Mouse (Mus musculus): ENCODE results near the gene Mrpl45. TPM values are rescaled to one million over a fixed set of nuclear protein-coding genes. Genes with fewer than 3 reads are reported as not detected.

Mrpl45 gene
- polyA plus RNA-seq, 1 experiment from 2014 or later: 57.2 TPM

DNA sequence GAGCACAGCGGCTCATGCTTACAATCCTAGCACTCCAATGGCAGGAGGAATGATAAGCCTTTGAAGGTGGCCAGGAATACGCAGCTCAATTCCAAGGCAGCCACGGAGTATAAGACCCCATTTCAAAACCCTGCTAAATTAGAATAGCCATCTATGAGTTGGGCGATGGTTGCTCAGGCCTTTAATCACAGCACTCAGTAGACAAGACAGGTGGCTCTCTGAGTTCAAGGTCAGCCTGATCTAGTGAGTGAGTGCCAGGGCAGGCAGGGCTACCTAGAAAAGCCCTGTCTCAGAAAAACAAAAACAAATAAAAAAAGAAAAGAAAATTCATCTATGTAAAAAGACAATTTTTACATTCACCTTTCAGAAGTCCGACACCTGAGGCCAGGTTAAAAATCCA is 38.4 kb upstream of the Mrpl45 start:
- H3K27me3 ChIP-seq (ENCODE audit: control insufficient read depth, insufficient read depth, low read length): no peaks in the 10 kb centered on the region
- no peak overlapping the region for H3K9ac ChIP-seq (ENCODE audit: low read length)
- no peak overlapping the region for H3K4me2 ChIP-seq (ENCODE audit: low read depth, severe bottlenecking)
- no peak overlapping the region for H3K27ac ChIP-seq (replicated peaks; ENCODE audit: low read depth, low read length)
- H3K4me3 ChIP-seq (ENCODE audit: low read depth, low read length): no peak overlapping the region
- no peak for ATAC-seq (ENCODE audit: insufficient number of reproducible peaks, low FRiP score, low TSS enrichment, low read depth)
- DNase-seq (ENCODE audit: low spot score): no peak
- no peaks in the 10 kb centered on the region for H3K36me3 ChIP-seq (ENCODE audit: control insufficient read depth, insufficient read depth, low read length)
- peaks cover 6% of the 10 kb centered on the region; the same call in 1 of the 2 replicates for H3K4me1 ChIP-seq (ENCODE audit: control insufficient read depth, insufficient read depth, low read length)
- WGBS: 93% methylated on average over 5 of the region's 5 CpGs
- no peaks in the 10 kb centered on the region for H3K9me3 ChIP-seq (ENCODE audit: control insufficient read depth, low read length)

DNA sequence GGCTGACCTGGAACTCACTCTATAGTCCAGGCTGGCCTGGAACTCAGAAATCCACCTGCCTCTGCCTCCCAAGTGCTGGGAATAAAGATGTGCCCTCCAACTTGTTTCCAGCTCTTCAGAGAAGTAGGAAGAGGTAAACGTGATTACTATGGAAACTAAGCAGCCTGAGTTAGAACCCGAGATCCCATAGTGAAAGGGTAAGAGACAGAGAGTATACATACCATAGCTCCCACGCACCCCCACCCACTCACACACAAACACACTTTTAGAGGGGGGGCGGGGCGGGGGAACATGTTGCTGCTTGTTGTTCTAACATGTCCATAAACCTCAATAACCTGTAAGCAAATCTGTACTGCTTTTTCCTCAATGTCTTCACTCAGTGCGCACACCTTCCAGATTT is 37.1 kb upstream of the Mrpl45 start:
- Histone ChIP-seq H3K4me2 (ENCODE audit: low read depth, severe bottlenecking) (no peak overlapping the region), H3K9me3 (ENCODE audit: control insufficient read depth, low read length) (no peaks in the 10 kb centered on the region), H3K9ac (ENCODE audit: low read length) (no peak overlapping the region), H3K4me3 (ENCODE audit: low read depth, low read length) (no peak overlapping the region), H3K36me3 (ENCODE audit: control insufficient read depth, insufficient read depth, low read length) (no peaks in the 10 kb centered on the region), H3K27me3 (ENCODE audit: control insufficient read depth, insufficient read depth, low read length) (no peaks in the 10 kb centered on the region), H3K4me1 (ENCODE audit: control insufficient read depth, insufficient read depth, low read length) (peaks cover 6% of the 10 kb centered on the region; the same call in 1 of the 2 replicates), H3K27ac (replicated peaks; ENCODE audit: low read depth, low read length) (no peak overlapping the region)
- DNase-seq (ENCODE audit: low spot score) (no peak), ATAC-seq (ENCODE audit: insufficient number of reproducible peaks, low FRiP score, low TSS enrichment, low read depth) (no peak)
- 83% methylated on average over 6 of the region's 6 CpGs for WGBS

DNA sequence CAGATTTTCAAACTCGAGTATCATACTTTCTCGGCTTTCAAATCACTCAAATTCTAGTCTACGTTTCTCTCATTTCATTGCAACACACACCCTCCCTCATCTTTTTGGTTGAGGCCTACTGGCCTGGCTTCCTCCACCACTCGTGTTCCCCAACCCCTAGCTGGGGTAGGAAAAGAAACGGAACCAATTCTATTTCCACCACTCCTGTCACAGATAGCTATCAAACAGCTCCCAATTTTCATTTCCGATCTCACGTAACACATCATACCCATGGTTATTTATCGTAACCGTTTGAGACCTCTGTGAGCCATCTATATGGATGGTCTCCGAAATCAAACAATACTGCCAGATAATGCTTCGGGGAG is 36.5 kb upstream of the Mrpl45 start:
- Histone ChIP-seq H3K36me3 (ENCODE audit: control insufficient read depth, insufficient read depth, low read length) (no peaks in the 10 kb centered on the region), H3K9me3 (ENCODE audit: control insufficient read depth, low read length) (no peaks in the 10 kb centered on the region), H3K4me3 (ENCODE audit: low read depth, low read length) (peak overlapping the region; percentile 95), H3K4me2 (ENCODE audit: low read depth, severe bottlenecking) (peak overlapping the region; percentile 65), H3K27me3 (ENCODE audit: control insufficient read depth, insufficient read depth, low read length) (no peaks in the 10 kb centered on the region), H3K27ac (replicated peaks; ENCODE audit: low read depth, low read length) (no peak overlapping the region), H3K4me1 (ENCODE audit: control insufficient read depth, insufficient read depth, low read length) (peaks cover 6% of the 10 kb centered on the region; the same call in 1 of the 2 replicates), H3K9ac (ENCODE audit: low read length) (no peak overlapping the region; the same call in 1 of the 2 replicates)
- ATAC-seq (ENCODE audit: insufficient number of reproducible peaks, low FRiP score, low TSS enrichment, low read depth) (no peak), DNase-seq (ENCODE audit: low spot score) (no peak)
- 37% methylated on average over 11 of the region's 11 CpGs for WGBS

DNA sequence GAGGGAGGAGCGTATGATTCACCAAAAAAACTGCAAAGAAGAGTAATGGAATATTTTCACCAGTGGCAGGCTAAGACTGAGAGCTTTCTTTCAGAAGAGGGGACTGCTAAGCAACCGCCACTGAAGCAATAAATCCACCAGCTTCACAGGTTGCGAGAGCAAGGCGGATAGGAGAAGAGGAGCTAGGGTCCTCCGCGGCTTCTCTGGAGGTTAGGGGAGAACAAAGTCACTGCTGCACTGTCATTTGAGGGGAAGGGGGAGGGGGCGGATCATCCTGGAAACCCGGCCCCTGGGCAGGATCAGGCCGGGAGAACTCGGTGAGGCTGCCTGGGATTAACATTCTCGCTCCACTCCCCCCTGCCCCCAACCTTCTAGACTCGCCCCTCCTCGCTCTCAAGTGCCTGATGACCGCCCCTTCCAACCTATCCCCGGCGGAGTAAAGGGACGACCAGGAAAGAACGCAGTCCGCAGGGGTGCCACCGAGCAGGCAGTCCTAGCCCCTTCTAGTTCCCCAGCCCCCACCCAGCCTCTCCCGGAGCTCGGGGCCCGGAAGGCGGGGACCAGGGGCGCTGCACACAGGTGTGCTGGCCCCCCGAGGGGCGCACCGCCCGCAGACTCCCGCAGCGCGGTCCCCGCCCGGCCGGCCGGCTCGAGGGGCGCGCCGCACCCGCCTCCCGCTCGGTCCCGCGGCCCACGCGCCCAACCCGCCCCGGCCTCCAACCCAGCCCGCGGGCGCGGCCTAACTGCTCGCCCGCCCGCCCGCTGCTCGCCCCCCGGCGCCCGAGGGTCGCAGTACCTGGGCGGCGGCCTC is 35.9 kb upstream of the Mrpl45 start:
- under 1% methylated on average over 64 of the region's 64 CpGs for WGBS
- Histone ChIP-seq H3K27me3 (ENCODE audit: control insufficient read depth, insufficient read depth, low read length) (no peaks in the 10 kb centered on the region), H3K4me3 (ENCODE audit: low read depth, low read length) (peak overlapping the region; percentile 95), H3K9ac (ENCODE audit: low read length) (peak overlapping the region; percentile 96), H3K4me1 (ENCODE audit: control insufficient read depth, insufficient read depth, low read length) (peaks cover 6% of the 10 kb centered on the region; the same call in 1 of the 2 replicates), H3K4me2 (ENCODE audit: low read depth, severe bottlenecking) (peak overlapping the region; percentile 65), H3K36me3 (ENCODE audit: control insufficient read depth, insufficient read depth, low read length) (no peaks in the 10 kb centered on the region), H3K9me3 (ENCODE audit: control insufficient read depth, low read length) (no peaks in the 10 kb centered on the region), H3K27ac (replicated peaks; ENCODE audit: low read depth, low read length) (peak overlapping the region; percentile 88)
- peak; percentile 91 for ATAC-seq (ENCODE audit: insufficient number of reproducible peaks, low FRiP score, low TSS enrichment, low read depth)
- peak; percentile 72 for DNase-seq (ENCODE audit: low spot score)

DNA sequence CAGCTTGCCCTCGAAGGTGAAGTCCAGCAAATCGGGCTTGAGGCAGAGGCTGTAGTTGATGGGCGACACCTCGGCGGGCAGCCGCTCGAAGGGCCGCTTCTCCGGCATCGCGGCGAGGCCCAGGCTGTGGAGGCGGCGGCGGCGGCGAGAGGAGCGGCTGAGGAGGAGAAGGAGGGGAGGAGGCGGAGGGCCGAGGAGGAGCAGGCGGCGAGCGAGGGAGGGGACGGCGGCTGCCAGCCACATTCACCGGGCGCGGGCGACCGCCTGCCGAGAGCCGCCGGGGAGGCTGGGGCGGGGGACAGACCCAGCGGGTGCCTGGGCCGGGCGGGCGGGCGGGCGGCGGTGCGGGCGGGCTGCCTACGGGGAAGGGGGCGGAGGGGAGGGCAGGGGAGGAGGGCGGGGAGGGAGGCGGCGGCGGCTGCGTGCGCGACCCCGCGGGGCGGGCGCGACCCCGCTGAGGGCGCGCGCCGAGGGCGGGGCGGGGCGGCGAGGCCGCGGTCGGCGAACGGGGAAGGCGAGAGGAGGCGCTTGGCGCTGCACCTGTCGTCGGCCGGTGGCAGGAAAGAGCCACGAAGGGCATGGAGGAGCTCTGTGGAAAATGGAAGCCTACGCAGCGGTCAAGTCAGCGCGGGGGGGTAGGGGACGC is 35.2 kb upstream of the Mrpl45 start, which contains the start of gene Npepps:
Gene Npepps (minus strand): TSS at position 423 of the 646 bp plus-strand sequence.
- ATAC-seq (ENCODE audit: insufficient number of reproducible peaks, low FRiP score, low TSS enrichment, low read depth): peak; percentile 67
- peak within 1 kb of the TSS; percentile 88 for H3K27ac ChIP-seq (replicated peaks; ENCODE audit: low read depth, low read length)
- H3K27me3 ChIP-seq (ENCODE audit: control insufficient read depth, insufficient read depth, low read length): no peaks in the 10 kb centered on the region
- H3K9ac ChIP-seq (ENCODE audit: low read length): peak within 1 kb of the TSS; percentile 96
- H3K9me3 ChIP-seq (ENCODE audit: control insufficient read depth, low read length): no peaks in the 10 kb centered on the region
- H3K4me2 ChIP-seq (ENCODE audit: low read depth, severe bottlenecking): peak within 1 kb of the TSS; percentile 65
- peak; percentile 81 for DNase-seq (ENCODE audit: low spot score)
- H3K4me3 ChIP-seq (ENCODE audit: low read depth, low read length): peak within 1 kb of the TSS; percentile 95
- under 1% methylated on average over 49 of the region's 83 CpGs for WGBS
- no peaks in the 10 kb centered on the region for H3K36me3 ChIP-seq (ENCODE audit: control insufficient read depth, insufficient read depth, low read length)
- peaks cover 6% of the 10 kb centered on the region; the same call in 1 of the 2 replicates for H3K4me1 ChIP-seq (ENCODE audit: control insufficient read depth, insufficient read depth, low read length)

DNA sequence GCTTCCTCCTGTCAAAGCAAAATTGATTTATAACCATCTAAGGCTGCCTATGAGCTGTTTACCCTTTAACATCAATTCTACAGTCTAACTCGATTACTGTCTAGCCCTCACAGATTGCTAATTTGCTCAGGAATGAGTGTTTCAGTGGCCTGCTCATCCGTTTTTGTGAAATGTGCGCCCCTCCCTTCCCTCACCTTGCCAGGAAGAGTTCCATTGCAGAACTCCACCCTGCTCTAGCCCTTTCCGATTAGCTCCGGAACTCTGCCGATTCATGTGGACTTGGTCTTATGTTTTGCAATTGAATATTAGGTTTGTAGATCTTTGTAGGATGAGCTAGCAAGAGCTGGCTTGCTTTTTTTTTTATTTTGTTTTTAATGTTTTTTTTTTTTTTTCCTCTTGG is 33.3 kb upstream of the Mrpl45 start:
- H3K36me3 ChIP-seq (ENCODE audit: control insufficient read depth, insufficient read depth, low read length): no peaks in the 10 kb centered on the region
- no peak overlapping the region for H3K9ac ChIP-seq (ENCODE audit: low read length)
- DNase-seq (ENCODE audit: low spot score) (no peak), ATAC-seq (ENCODE audit: insufficient number of reproducible peaks, low FRiP score, low TSS enrichment, low read depth) (no peak)
- no peak overlapping the region for H3K4me2 ChIP-seq (ENCODE audit: low read depth, severe bottlenecking)
- 82% methylated on average over 6 of the region's 6 CpGs for WGBS
- peaks cover 6% of the 10 kb centered on the region; the same call in 1 of the 2 replicates for H3K4me1 ChIP-seq (ENCODE audit: control insufficient read depth, insufficient read depth, low read length)
- no peak overlapping the region for H3K27ac ChIP-seq (replicated peaks; ENCODE audit: low read depth, low read length)
- H3K27me3 ChIP-seq (ENCODE audit: control insufficient read depth, insufficient read depth, low read length): no peaks in the 10 kb centered on the region
- H3K9me3 ChIP-seq (ENCODE audit: control insufficient read depth, low read length): no peaks in the 10 kb centered on the region
- no peak overlapping the region for H3K4me3 ChIP-seq (ENCODE audit: low read depth, low read length)

DNA sequence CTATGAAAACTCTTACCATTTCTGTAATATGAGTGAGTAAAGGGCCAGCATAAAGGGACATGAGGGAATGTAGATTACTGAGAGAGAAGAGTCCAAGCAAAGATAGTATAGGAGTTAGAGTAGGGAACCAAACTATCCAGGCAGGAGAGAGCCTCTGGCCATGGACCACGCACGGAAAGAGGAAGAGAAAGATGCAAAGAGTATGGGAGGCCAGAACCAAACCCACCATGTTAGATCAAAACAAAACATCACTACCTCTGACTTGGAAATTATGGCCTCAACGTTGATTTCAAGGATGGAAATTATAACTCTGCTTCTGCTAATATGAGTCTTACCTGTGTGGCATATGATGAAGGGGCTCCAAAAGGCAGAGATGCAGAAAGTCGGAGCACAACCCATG is 30.7 kb upstream of the Mrpl45 start:
- H3K4me1 ChIP-seq (ENCODE audit: control insufficient read depth, insufficient read depth, low read length): no peaks in the 10 kb centered on the region
- no peaks in the 10 kb centered on the region for H3K27me3 ChIP-seq (ENCODE audit: control insufficient read depth, insufficient read depth, low read length)
- H3K9me3 ChIP-seq (ENCODE audit: control insufficient read depth, low read length): no peaks in the 10 kb centered on the region
- no peak overlapping the region for H3K4me2 ChIP-seq (ENCODE audit: low read depth, severe bottlenecking)
- H3K27ac ChIP-seq (replicated peaks; ENCODE audit: low read depth, low read length): no peak overlapping the region
- H3K36me3 ChIP-seq (ENCODE audit: control insufficient read depth, insufficient read depth, low read length): no peaks in the 10 kb centered on the region
- 73% methylated on average over 4 of the region's 4 CpGs for WGBS
- no peak overlapping the region for H3K9ac ChIP-seq (ENCODE audit: low read length)
- no peak overlapping the region for H3K4me3 ChIP-seq (ENCODE audit: low read depth, low read length)
- no peak for DNase-seq (ENCODE audit: low spot score)
- no peak for ATAC-seq (ENCODE audit: insufficient number of reproducible peaks, low FRiP score, low TSS enrichment, low read depth)

DNA sequence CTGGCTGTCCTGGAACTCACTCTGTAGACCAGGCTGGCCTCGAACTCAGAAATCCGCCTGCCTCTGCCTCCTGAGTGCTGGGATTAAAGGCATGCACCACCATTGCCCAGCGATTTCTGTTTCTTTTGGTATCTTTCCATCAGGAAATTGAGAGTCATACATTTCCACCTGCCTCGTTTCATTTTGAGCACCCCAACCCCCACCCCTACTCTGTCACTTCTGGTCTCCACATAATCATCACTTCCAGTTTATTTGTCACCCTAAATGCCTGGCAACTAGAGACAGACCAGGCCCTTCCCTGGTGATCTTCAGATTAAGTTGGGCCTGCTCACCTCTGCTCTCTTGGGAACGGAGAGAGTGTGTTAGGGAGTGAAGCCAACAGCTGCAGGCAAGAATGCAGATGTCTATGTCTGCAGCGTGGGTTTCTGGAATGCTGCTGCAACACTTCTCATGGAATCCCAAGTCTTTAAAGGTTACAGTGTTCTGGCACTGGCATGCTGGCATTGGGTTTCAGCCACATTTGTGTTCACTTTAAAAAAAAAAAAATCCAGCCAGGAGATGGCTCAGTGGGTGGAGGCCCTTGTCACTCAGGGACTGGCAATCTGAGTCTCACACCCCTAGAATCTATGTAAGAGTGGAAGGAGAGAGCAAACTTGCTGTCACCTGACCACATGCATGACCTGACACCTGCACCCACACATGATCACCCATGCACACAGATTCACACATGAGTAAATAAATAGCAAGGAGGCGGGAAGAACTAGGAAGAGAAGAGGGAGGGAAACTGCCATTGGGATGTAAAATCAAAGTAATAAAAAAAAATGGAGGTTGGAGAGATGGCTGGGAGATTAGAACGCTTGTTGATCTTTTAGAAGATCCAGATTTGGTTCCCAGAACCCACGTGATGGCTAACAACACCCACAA is 29.4 kb upstream of the Mrpl45 start:
- H3K27ac ChIP-seq (replicated peaks; ENCODE audit: low read depth, low read length): no peak overlapping the region
- H3K4me1 ChIP-seq (ENCODE audit: control insufficient read depth, insufficient read depth, low read length): no peaks in the 10 kb centered on the region
- H3K9me3 ChIP-seq (ENCODE audit: control insufficient read depth, low read length): no peaks in the 10 kb centered on the region
- ATAC-seq (ENCODE audit: insufficient number of reproducible peaks, low FRiP score, low TSS enrichment, low read depth): no peak
- H3K9ac ChIP-seq (ENCODE audit: low read length): no peak overlapping the region
- H3K4me3 ChIP-seq (ENCODE audit: low read depth, low read length): no peak overlapping the region
- WGBS: 76% methylated on average over 9 of the region's 9 CpGs
- DNase-seq (ENCODE audit: low spot score): no peak
- no peaks in the 10 kb centered on the region for H3K27me3 ChIP-seq (ENCODE audit: control insufficient read depth, insufficient read depth, low read length)
- H3K4me2 ChIP-seq (ENCODE audit: low read depth, severe bottlenecking): no peak overlapping the region
- H3K36me3 ChIP-seq (ENCODE audit: control insufficient read depth, insufficient read depth, low read length): no peaks in the 10 kb centered on the region
